Mouse (Mus musculus) layer of hippocampus, adult 18-20 months (tissue): Measurements from ENCODE around the gene Macrod2. TPM values are rescaled to one million over a fixed set of nuclear protein-coding genes. Genes with fewer than 3 reads are reported as not detected.

Experiments used
- DNase-seq, 2 experiments: peaks; one replicate each; pipeline ENCODE4 v3.0.0; 2022; ENCODE audit warnings: low spot score in 2 of 2
- total RNA-seq, 2 experiments: library from RNA; stranded (reverse); gene quantifications; 2 replicates each; pipeline ENCODE4 v1.2.3; 2021

Macrod2 gene
- total RNA-seq, 2 experiments from 2014 or later: 48.7 to 52.0 TPM

- DNase-seq: no peak
Observed at GRCm38 (mm10) chr2:140561426-140561825, 166.3 kb downstream of the Macrod2 start.

- DNase-seq: no peak
Observed at GRCm38 (mm10) chr2:140570874-140571273, 175.8 kb downstream of the Macrod2 start.

DNA sequence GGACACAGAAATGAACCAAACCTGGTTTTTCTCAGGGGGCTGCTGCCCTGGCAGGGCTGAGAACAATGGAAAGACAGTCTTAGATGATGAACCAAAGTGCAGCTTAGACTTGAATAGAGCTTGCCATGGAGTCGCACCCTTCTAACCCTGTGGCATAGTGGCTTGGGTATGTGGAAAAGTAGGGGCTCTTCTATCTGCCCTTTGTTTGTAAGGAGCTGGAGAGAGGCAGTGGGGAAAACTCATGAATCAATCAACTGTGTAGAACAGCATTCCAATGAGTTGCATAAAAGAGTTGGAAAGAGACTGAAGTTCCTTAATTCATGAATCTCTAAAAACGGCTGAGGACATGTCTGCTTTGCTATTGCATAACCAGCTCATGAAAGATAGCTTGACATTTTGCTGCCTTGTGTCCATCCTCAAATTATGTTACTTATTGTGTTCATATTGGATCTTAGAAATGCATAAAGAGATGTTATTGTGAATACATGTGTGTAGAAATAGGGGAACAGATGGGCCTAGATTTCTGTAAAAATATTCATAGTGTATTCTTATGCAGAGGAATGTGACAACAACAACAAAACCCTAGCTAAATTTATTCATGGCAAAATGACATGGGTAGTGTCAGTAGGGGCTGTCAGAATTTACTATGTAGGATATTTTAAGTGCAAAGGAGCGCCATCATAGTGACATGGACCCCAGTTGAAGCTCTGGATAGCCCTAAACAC is 197.6 kb downstream of the Macrod2 start:
- peak in 1 of 2 experiments; percentile 43 for DNase-seq

DNA sequence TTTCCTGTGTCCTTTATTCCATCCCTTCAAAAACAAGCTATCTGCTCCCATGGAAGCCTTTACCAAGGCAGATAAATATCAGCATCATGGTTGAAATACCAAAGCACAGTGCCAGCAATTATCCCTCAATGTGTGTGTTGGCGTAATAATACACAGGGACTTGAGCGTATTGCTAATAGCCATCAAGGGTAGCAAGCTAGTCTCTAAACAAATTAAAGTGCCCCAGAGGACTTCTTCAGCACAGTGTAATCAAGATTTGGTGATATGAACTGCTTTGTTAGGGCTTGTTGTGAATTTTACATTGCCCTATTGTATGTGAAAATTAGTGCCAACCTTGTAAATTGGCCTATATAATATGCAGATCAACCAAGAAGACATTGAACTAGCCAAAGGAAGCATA is 201.8 kb downstream of the Macrod2 start:
- DNase-seq: no peak

GRCm38 (mm10) chr2:140615451-140615850 is 220.3 kb downstream of the Macrod2 start:
- DNase-seq: peak in 1 of 2 experiments; percentile 11

DNA sequence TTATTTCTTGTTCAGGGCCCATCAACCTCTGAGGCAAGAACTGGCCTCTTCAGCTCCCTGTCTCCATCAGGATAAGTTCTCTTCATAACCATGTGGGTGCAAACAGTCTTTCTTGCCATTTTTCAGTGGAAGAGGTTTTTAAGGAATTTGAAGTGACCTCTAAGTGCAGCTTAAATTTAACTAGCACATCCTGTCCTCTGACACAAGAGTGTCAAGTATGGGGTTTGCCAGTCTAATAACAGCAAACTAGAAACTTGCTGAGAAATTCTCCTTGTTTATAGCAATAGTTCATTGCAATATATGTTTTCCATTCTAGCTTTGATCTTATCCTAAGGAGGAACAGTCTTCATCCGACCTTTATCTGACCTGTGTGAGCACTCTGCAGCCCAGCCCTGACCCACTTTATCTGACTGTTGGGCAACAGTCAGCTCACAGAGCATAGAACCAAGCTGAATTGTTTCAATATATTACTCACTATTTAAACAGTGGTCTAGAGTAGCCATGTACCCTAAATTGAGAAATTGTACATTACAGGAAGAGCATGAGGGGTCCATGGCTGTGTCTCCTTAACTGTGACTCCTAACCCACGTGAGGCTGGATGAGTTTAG is 226.7 kb downstream of the Macrod2 start:
- no peak for DNase-seq

DNA sequence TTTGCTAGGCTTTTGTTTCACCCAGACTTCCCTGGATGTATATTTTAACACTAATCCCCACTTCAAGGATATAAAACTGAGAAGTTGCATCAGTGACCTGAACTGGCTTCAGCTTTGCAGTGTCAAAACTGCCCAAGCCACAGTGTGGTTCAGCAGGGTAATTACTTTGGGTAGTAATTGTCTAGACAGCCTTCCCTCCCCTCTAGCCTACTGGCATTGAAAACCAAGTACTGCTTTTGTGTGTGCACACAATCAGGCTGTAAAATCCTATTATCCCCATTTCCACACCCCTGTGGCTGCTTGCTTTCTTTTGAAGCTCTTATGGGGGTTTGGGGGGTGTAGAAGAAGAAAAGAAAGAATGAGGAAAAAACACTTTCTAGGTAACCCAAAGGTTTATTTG is 258.4 kb downstream of the Macrod2 start:
- DNase-seq: no peak

- DNase-seq: no peak
Observed at GRCm38 (mm10) chr2:140653978-140654377, 258.9 kb downstream of the Macrod2 start.

DNA sequence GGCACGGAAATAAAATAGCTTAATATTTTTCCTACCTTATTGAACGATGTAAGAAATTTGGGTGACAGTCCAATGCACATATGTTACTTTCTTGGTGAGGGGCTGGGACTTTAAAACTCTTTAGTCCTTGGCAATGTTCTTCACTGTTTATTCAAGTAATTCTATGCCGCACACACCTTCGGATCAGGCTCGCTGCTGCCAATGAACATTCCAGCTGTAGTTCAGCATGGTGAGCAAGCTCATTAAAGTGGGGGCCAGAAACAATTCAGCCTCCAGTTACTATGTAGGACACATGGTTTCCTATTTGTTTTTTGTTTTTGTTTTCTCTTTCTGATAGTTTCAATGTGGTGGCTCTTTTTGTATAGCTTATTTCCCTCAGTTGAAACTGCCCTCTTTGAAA is 267.6 kb downstream of the Macrod2 start:
- DNase-seq: no peak

DNA sequence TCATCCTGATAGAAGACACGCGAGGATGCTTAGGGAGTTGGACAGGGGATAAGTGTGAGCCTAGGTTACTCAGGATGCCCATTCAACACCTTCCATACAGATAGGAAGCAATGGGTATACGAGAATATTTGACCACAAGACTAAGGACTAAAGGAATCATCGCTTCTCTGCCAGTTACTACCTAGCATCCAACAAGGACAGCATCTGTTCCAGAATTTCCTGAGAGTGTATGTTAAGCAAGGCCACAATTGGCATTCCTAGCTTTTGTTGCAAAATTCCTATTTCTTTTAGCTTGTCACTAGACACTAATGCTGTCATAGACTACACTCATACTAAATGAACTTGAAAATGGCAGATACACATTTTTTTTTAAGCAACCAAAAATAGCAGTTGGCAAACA is 269.3 kb downstream of the Macrod2 start:
- DNase-seq: no peak

DNA sequence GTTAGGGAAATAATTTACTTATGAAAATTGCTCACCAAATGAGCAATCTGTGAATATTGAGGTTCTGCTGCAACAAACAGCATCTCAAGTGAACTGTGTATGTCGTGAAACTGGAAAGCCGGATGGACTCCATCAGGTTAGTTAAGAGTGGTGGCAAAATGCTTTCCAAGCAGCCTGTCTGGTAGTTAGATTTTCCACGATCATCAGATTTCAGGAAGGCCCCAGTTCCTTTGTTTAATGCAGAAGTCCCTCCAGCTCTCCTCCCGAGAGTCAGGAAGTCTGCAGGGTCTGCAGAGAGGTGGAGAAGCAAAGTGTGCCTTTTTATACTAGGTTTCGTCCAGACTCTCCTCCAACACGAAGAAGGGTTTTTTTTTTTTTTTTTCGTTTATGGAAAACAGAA is 271.7 kb downstream of the Macrod2 start:
- DNase-seq: no peak

DNA sequence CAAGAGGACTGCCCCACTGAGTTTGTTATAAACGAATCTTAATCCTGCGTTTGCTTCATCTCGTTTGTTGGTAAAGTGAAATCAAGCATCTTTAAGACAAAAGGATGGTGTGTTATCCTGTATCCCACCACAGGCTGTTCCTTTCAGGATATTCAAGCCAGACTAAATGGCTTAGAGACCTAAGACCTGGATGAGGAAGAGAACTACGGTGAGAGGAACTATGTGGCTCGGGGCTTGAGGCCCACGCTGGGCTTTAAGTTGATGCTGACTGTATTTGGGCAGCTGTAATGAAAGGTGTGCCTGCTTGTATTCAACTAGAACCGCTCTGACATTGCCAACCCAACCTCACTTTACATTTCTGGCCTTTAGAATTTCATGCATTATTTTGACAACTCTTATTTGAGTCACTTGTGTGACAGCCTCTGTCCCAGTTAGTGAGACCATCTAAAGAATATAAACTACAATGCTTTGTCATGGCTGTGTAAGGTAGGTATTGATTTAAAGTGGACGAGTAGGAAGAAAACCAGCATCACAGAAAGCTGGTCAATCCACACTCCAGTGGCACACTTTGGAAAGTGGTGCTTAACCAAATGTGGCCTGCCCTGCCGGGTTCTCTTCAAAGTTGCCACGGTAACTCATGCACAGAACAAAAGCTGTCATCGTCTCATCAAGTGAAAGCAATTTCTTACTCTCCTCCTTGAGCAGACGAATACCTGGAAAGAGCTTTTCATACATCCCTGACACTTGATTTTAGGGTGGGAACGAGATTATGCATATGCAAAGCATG is 272.3 kb downstream of the Macrod2 start:
- no peak for DNase-seq

GRCm38 (mm10) chr2:140668311-140668710 is 273.2 kb downstream of the Macrod2 start:
- DNase-seq: peak; percentile 68 to 89

GRCm38 (mm10) chr2:140669081-140669480 is 274.0 kb downstream of the Macrod2 start:
- no peak for DNase-seq

- no peak for DNase-seq
Observed at GRCm38 (mm10) chr2:140669786-140670185, 274.7 kb downstream of the Macrod2 start.

DNA sequence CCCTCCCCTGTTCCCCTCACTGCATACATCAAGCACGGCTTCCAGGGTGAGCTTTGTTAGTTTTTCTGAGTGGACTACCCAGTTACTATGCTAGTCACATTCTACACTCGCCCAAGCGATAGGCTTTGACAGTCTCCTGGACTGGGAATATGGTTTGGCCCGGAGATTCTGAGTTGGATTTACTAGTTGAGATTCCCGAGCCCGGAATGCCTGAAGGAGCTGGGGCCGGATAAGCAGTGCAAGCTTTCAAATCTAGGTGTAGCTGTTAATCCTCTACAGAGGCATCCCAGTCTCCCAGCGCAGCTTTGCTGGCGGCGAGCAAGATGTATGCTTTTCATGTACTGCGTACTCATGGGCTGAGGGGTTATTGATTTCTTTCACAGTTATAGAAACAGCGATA is 275.3 kb downstream of the Macrod2 start:
- peak; percentile 53 to 78 for DNase-seq

DNA sequence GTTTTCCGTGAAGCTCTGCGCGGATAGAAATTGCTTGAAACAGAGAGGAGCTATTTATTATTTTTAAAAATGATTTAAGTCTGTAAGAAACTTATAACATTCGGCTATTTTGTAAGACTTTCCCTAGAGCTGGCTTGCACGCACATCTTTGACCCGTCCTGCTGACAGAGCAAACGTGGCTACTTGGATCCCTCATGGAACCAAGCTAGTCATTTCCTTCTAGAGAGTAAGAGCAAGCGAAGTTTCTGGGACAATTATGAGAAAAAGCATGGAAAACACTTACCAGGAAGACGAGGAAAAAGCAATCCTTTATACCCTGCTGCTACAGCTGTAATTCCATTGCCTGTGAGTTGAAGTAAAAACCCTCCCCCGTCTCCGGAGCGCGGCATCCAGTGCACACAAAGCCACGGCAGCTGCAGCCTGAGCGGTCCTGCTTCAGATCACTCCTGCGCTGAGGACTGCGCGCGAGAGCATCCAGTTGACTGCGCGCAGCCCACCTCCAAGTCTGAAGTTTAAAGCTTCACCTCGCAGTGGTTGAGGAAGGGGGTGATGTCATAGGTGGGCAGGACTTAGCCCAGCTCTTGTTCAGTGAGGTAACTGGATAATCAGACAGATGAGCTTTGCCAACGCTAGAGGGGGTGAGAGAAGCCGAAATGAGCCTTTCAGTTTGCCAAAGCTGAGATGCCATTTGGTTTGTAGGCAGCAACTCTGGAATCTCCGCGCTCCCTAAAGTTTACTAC is 276.0 kb downstream of the Macrod2 start, which contains the start of gene Flrt3:
Gene Flrt3, minus strand, starts transcription at position 507 of the 740 bp plus-strand sequence.
- peak; percentile 91 to 98 for DNase-seq

GRCm38 (mm10) chr2:140673466-140673865 is 278.4 kb downstream of the Macrod2 start:
- no peak for DNase-seq

GRCm38 (mm10) chr2:140676728-140677127 is 281.6 kb downstream of the Macrod2 start:
- DNase-seq: no peak

- DNase-seq: no peak
Observed at GRCm38 (mm10) chr2:140690906-140691305, 295.8 kb downstream of the Macrod2 start.

- DNase-seq: no peak
Observed at GRCm38 (mm10) chr2:140691403-140691802, 296.3 kb downstream of the Macrod2 start.
